Mouse (Mus musculus): ENCODE data around the gene Gucy2e. TPM values are rescaled to one million over a fixed set of nuclear protein-coding genes. Genes with fewer than 3 reads are reported as not detected.

The Gucy2e gene
- polyA plus RNA-seq, 1 experiment from 2014 or later: 0.69 TPM

GRCm38 (mm10) chr11:69225715-69226114 is 11.1 kb downstream of the Gucy2e start:
- 67% methylated on average over 1 of the region's 1 CpGs for WGBS
- H3K9me3 ChIP-seq (ENCODE audit: control insufficient read depth, low read length): no peaks in the 10 kb centered on the region

GRCm38 (mm10) chr11:69223101-69223500 is 13.7 kb downstream of the Gucy2e start:
- Histone ChIP-seq H3K9ac (ENCODE audit: low read depth, low read length) (no peak overlapping the region), H3K4me2 (ENCODE audit: low read length) (no peak overlapping the region), H3K27me3 (replicated peaks; ENCODE audit: control insufficient read depth, insufficient read depth, low read length) (no peaks in the 10 kb centered on the region), H3K27ac (ENCODE audit: low read depth, low read length) (no peak overlapping the region), H3K36me3 (ENCODE audit: control insufficient read depth, insufficient read depth, low read length) (no peaks in the 10 kb centered on the region), H3K4me1 (ENCODE audit: control insufficient read depth, insufficient read depth, low read depth, low read length) (no peaks in the 10 kb centered on the region), H3K4me3 (ENCODE audit: low read length) (no peak overlapping the region), H3K9me3 (ENCODE audit: control insufficient read depth, low read length) (no peaks in the 10 kb centered on the region)
- WGBS: 81% methylated on average over 4 of the region's 4 CpGs
- no peak for ATAC-seq

More at GRCm38 (mm10) chr11:69225715-69226114, 11.1 kb downstream of the Gucy2e start:
- Histone ChIP-seq H3K4me2 (ENCODE audit: low read length) (no peak overlapping the region), H3K27me3 (replicated peaks; ENCODE audit: control insufficient read depth, insufficient read depth, low read length) (no peaks in the 10 kb centered on the region), H3K4me3 (ENCODE audit: low read length) (no peak overlapping the region), H3K27ac (ENCODE audit: low read depth, low read length) (no peak overlapping the region), H3K9ac (ENCODE audit: low read depth, low read length) (no peak overlapping the region), H3K4me1 (ENCODE audit: control insufficient read depth, insufficient read depth, low read depth, low read length) (no peaks in the 10 kb centered on the region), H3K36me3 (ENCODE audit: control insufficient read depth, insufficient read depth, low read length) (no peaks in the 10 kb centered on the region)
- ATAC-seq: no peak

- Histone ChIP-seq H3K27ac (ENCODE audit: low read depth, low read length) (no peak overlapping the region), H3K4me2 (ENCODE audit: low read length) (no peak overlapping the region), H3K4me3 (ENCODE audit: low read length) (no peak overlapping the region), H3K4me1 (ENCODE audit: control insufficient read depth, insufficient read depth, low read depth, low read length) (no peaks in the 10 kb centered on the region), H3K9ac (ENCODE audit: low read depth, low read length) (no peak overlapping the region), H3K9me3 (ENCODE audit: control insufficient read depth, low read length) (no peaks in the 10 kb centered on the region), H3K36me3 (ENCODE audit: control insufficient read depth, insufficient read depth, low read length) (no peaks in the 10 kb centered on the region), H3K27me3 (replicated peaks; ENCODE audit: control insufficient read depth, insufficient read depth, low read length) (no peaks in the 10 kb centered on the region)
- WGBS: 73% methylated on average over 4 of the region's 4 CpGs
- ATAC-seq: no peak
These were observed 15.8 kb downstream of the Gucy2e start for GRCm38 (mm10) chr11:69221070-69221469.

- Histone ChIP-seq H3K4me2 (ENCODE audit: low read length) (no peak overlapping the region), H3K36me3 (ENCODE audit: control insufficient read depth, insufficient read depth, low read length) (no peaks in the 10 kb centered on the region), H3K9me3 (ENCODE audit: control insufficient read depth, low read length) (no peaks in the 10 kb centered on the region), H3K9ac (ENCODE audit: low read depth, low read length) (no peak overlapping the region), H3K27ac (ENCODE audit: low read depth, low read length) (no peak overlapping the region), H3K4me3 (ENCODE audit: low read length) (no peak overlapping the region), H3K4me1 (ENCODE audit: control insufficient read depth, insufficient read depth, low read depth, low read length) (no peaks in the 10 kb centered on the region), H3K27me3 (replicated peaks; ENCODE audit: control insufficient read depth, insufficient read depth, low read length) (no peaks in the 10 kb centered on the region)
- ATAC-seq: no peak
- 74% methylated on average over 2 of the region's 2 CpGs for WGBS
These were observed 18.2 kb downstream of the Gucy2e start for GRCm38 (mm10) chr11:69218661-69219060.

- Histone ChIP-seq H3K27me3 (replicated peaks; ENCODE audit: control insufficient read depth, insufficient read depth, low read length) (no peaks in the 10 kb centered on the region), H3K9ac (ENCODE audit: low read depth, low read length) (no peak overlapping the region)
- WGBS: 91% methylated on average over 5 of the region's 5 CpGs
These were observed 19.4 kb downstream of the Gucy2e start for GRCm38 (mm10) chr11:69217411-69217810.

GRCm38 (mm10) chr11:69211431-69211830 is 25.4 kb downstream of the Gucy2e start:
- H3K4me1 ChIP-seq (ENCODE audit: control insufficient read depth, insufficient read depth, low read depth, low read length): no peaks in the 10 kb centered on the region
- H3K9me3 ChIP-seq (ENCODE audit: control insufficient read depth, low read length): no peaks in the 10 kb centered on the region
- 24% methylated on average over 2 of the region's 2 CpGs for WGBS
- H3K4me3 ChIP-seq (ENCODE audit: low read length): peak overlapping the region; percentile 38
- H3K9ac ChIP-seq (ENCODE audit: low read depth, low read length): peak overlapping the region; percentile 53; the same call in 1 of the 2 replicates
- H3K36me3 ChIP-seq (ENCODE audit: control insufficient read depth, insufficient read depth, low read length): no peaks in the 10 kb centered on the region
- peak; percentile 75 for ATAC-seq
- peak overlapping the region; percentile 45 for H3K4me2 ChIP-seq (ENCODE audit: low read length)
- H3K27ac ChIP-seq (ENCODE audit: low read depth, low read length): no peak overlapping the region
- H3K27me3 ChIP-seq (replicated peaks; ENCODE audit: control insufficient read depth, insufficient read depth, low read length): no peaks in the 10 kb centered on the region

More at GRCm38 (mm10) chr11:69217411-69217810, 19.4 kb downstream of the Gucy2e start:
- no peaks in the 10 kb centered on the region for H3K36me3 ChIP-seq (ENCODE audit: control insufficient read depth, insufficient read depth, low read length)
- H3K4me3 ChIP-seq (ENCODE audit: low read length): no peak overlapping the region
- no peak overlapping the region for H3K4me2 ChIP-seq (ENCODE audit: low read length)
- no peak overlapping the region for H3K27ac ChIP-seq (ENCODE audit: low read depth, low read length)
- no peak for ATAC-seq
- H3K4me1 ChIP-seq (ENCODE audit: control insufficient read depth, insufficient read depth, low read depth, low read length): no peaks in the 10 kb centered on the region
- H3K9me3 ChIP-seq (ENCODE audit: control insufficient read depth, low read length): no peaks in the 10 kb centered on the region

GRCm38 (mm10) chr11:69202469-69203230 is 34.2 kb downstream of the Gucy2e start:
- Histone ChIP-seq H3K4me3 (ENCODE audit: low read length) (no peak overlapping the region), H3K36me3 (ENCODE audit: control insufficient read depth, insufficient read depth, low read length) (no peaks in the 10 kb centered on the region), H3K9ac (ENCODE audit: low read depth, low read length) (no peak overlapping the region), H3K4me1 (ENCODE audit: control insufficient read depth, insufficient read depth, low read depth, low read length) (no peaks in the 10 kb centered on the region), H3K4me2 (ENCODE audit: low read length) (no peak overlapping the region), H3K27me3 (replicated peaks; ENCODE audit: control insufficient read depth, insufficient read depth, low read length) (peaks cover 6% of the 10 kb centered on the region), H3K9me3 (ENCODE audit: control insufficient read depth, low read length) (no peaks in the 10 kb centered on the region), H3K27ac (ENCODE audit: low read depth, low read length) (no peak overlapping the region)
- WGBS: 83% methylated on average over 13 of the region's 13 CpGs
- no peak for ATAC-seq

- Histone ChIP-seq H3K9ac (ENCODE audit: low read depth, low read length) (no peak overlapping the region), H3K4me3 (ENCODE audit: low read length) (no peak overlapping the region), H3K27me3 (replicated peaks; ENCODE audit: control insufficient read depth, insufficient read depth, low read length) (peaks cover 16% of the 10 kb centered on the region), H3K9me3 (ENCODE audit: control insufficient read depth, low read length) (no peaks in the 10 kb centered on the region), H3K27ac (ENCODE audit: low read depth, low read length) (no peak overlapping the region), H3K36me3 (ENCODE audit: control insufficient read depth, insufficient read depth, low read length) (no peaks in the 10 kb centered on the region), H3K4me1 (ENCODE audit: control insufficient read depth, insufficient read depth, low read depth, low read length) (peaks cover 10% of the 10 kb centered on the region; the same call in 1 of the 2 replicates), H3K4me2 (ENCODE audit: low read length) (no peak overlapping the region)
- no peak for ATAC-seq
- 83% methylated on average over 6 of the region's 6 CpGs for WGBS
These were observed 36.6 kb downstream of the Gucy2e start for GRCm38 (mm10) chr11:69200231-69200630.

GRCm38 (mm10) chr11:69199251-69199650 is 37.6 kb downstream of the Gucy2e start:
- Histone ChIP-seq H3K4me2 (ENCODE audit: low read length) (no peak overlapping the region), H3K27ac (ENCODE audit: low read depth, low read length) (no peak overlapping the region), H3K4me1 (ENCODE audit: control insufficient read depth, insufficient read depth, low read depth, low read length) (peaks cover 10% of the 10 kb centered on the region; the same call in 1 of the 2 replicates), H3K9ac (ENCODE audit: low read depth, low read length) (no peak overlapping the region), H3K9me3 (ENCODE audit: control insufficient read depth, low read length) (no peaks in the 10 kb centered on the region), H3K27me3 (replicated peaks; ENCODE audit: control insufficient read depth, insufficient read depth, low read length) (peaks cover 16% of the 10 kb centered on the region), H3K36me3 (ENCODE audit: control insufficient read depth, insufficient read depth, low read length) (no peaks in the 10 kb centered on the region), H3K4me3 (ENCODE audit: low read length) (no peak overlapping the region)
- ATAC-seq: no peak
- 93% methylated on average over 1 of the region's 1 CpGs for WGBS
